Mouse (Mus musculus): ENCODE results near the gene Prpf31. TPM values are rescaled to one million over a fixed set of nuclear protein-coding genes. Genes with fewer than 3 reads are reported as not detected.
A peak's percentile ranks its signal among the peaks of the same experiment; 100 is the strongest.

The Prpf31 gene
- polyA plus RNA-seq, 1 experiment from 2014 or later = 99.1 TPM

- Histone ChIP-seq H3K27me3 (no peaks in the 10 kb centered on the region; the same call in 1 of the 2 replicates), H3K9ac (peak overlapping the region; percentile 35; the same call in 1 of the 2 replicates), H3K4me2 (peak overlapping the region; percentile 64), H3K4me1 (replicated peaks) (peaks cover 39% of the 10 kb centered on the region), H3K27ac (0 out of 2 replicates have a peak overlapping the region, but pooled peaks have one; percentile 58), H3K9me3 (no peaks in the 10 kb centered on the region), H3K36me3 (peaks cover 30% of the 10 kb centered on the region), H3K4me3 (peak overlapping the region; percentile 43)
- WGBS = 24% methylated on average over 9 of the region's 9 CpGs
- no peak for ATAC-seq (ENCODE audit: low FRiP score)
Observed at GRCm38 (mm10) chr7:3643843-3644242, 14.1 kb downstream of the Prpf31 start.

- Histone ChIP-seq H3K4me1 (replicated peaks) (peaks cover 43% of the 10 kb centered on the region), H3K9ac (peak overlapping the region; percentile 35; the same call in 1 of the 2 replicates), H3K4me3 (peak overlapping the region; percentile 43), H3K36me3 (peaks cover 25% of the 10 kb centered on the region), H3K27me3 (no peaks in the 10 kb centered on the region; the same call in 1 of the 2 replicates), H3K9me3 (no peaks in the 10 kb centered on the region), H3K27ac (peak overlapping the region; percentile 58; the same call in 1 of the 2 replicates), H3K4me2 (peak overlapping the region; percentile 64)
- WGBS = 3% methylated on average over 11 of the region's 11 CpGs
- ATAC-seq (ENCODE audit: low FRiP score) = peak; percentile 0; the same call in 1 of the 2 replicates
Observed at GRCm38 (mm10) chr7:3644348-3644671, 14.5 kb downstream of the Prpf31 start.

- WGBS = under 1% methylated on average over 53 of the region's 58 CpGs
- peak within 1 kb of the TSS; percentile 98 for H3K4me3 ChIP-seq
- no peaks in the 10 kb centered on the region; the same call in 1 of the 2 replicates for H3K27me3 ChIP-seq
- H3K9ac ChIP-seq = peak within 1 kb of the TSS; percentile 98
- ATAC-seq (ENCODE audit: low FRiP score) = peak; percentile 99
- H3K9me3 ChIP-seq = no peaks in the 10 kb centered on the region
- H3K4me2 ChIP-seq = peak within 1 kb of the TSS; percentile 85
- peaks cover 49% of the 10 kb centered on the region for H3K4me1 ChIP-seq (replicated peaks)
- H3K36me3 ChIP-seq = peaks cover 20% of the 10 kb centered on the region
- H3K27ac ChIP-seq = peak within 1 kb of the TSS; percentile 97
Observed at GRCm38 (mm10) chr7:3644672-3645487, 15.1 kb downstream of the Prpf31 start, which contains the start of gene Cnot3. TSS of gene Cnot3 (plus strand) at chr7:3645268.

- Histone ChIP-seq H3K27me3 (no peaks in the 10 kb centered on the region; the same call in 1 of the 2 replicates), H3K4me3 (peak overlapping the region; percentile 98), H3K4me1 (replicated peaks) (peaks cover 49% of the 10 kb centered on the region), H3K9ac (peak overlapping the region; percentile 98), H3K36me3 (peaks cover 20% of the 10 kb centered on the region), H3K4me2 (peak overlapping the region; percentile 85), H3K9me3 (no peaks in the 10 kb centered on the region), H3K27ac (peak overlapping the region; percentile 97)
- WGBS = 0% methylated on average over 45 of the region's 58 CpGs
- ATAC-seq (ENCODE audit: low FRiP score) = no peak; the same call in none of the 2 replicates
Observed at GRCm38 (mm10) chr7:3645488-3646025, 15.8 kb downstream of the Prpf31 start.

GRCm38 (mm10) chr7:3646188-3646587 lies 16.4 kb downstream of the Prpf31 start:
- Histone ChIP-seq H3K4me3 (peak overlapping the region; percentile 98), H3K36me3 (peaks cover 20% of the 10 kb centered on the region), H3K27me3 (no peaks in the 10 kb centered on the region; the same call in 1 of the 2 replicates), H3K4me2 (peak overlapping the region; percentile 85), H3K27ac (peak overlapping the region; percentile 97; the same call in 1 of the 2 replicates), H3K4me1 (replicated peaks) (peaks cover 49% of the 10 kb centered on the region), H3K9me3 (no peaks in the 10 kb centered on the region), H3K9ac (peak overlapping the region; percentile 98)
- ATAC-seq (ENCODE audit: low FRiP score) = no peak
- WGBS = 25% methylated on average over 9 of the region's 9 CpGs

- H3K4me1 ChIP-seq (replicated peaks) = peaks cover 49% of the 10 kb centered on the region
- no peak for ATAC-seq (ENCODE audit: low FRiP score)
- H3K4me2 ChIP-seq = peak overlapping the region; percentile 85
- peaks cover 20% of the 10 kb centered on the region for H3K36me3 ChIP-seq
- no peaks in the 10 kb centered on the region; the same call in 1 of the 2 replicates for H3K27me3 ChIP-seq
- no peak overlapping the region for H3K27ac ChIP-seq
- peak overlapping the region; percentile 98 for H3K4me3 ChIP-seq
- peak overlapping the region; percentile 98 for H3K9ac ChIP-seq
- H3K9me3 ChIP-seq = no peaks in the 10 kb centered on the region
- WGBS = 61% methylated on average over 4 of the region's 4 CpGs
Observed at GRCm38 (mm10) chr7:3646641-3647040, 16.9 kb downstream of the Prpf31 start.

- 94% methylated on average over 4 of the region's 4 CpGs for WGBS
- no peaks in the 10 kb centered on the region for H3K27me3 ChIP-seq
- H3K4me3 ChIP-seq = no peak overlapping the region
- H3K4me1 ChIP-seq (replicated peaks) = 0 out of 2 replicates have a peak, but pooled peaks cover 3% of the 10 kb centered on the region
- no peak overlapping the region for H3K27ac ChIP-seq
- H3K9ac ChIP-seq = no peak overlapping the region
- H3K4me2 ChIP-seq = no peak overlapping the region
- no peaks in the 10 kb centered on the region for H3K9me3 ChIP-seq
- H3K36me3 ChIP-seq = peaks cover 99% of the 10 kb centered on the region
- ATAC-seq (ENCODE audit: low FRiP score) = no peak
Observed at GRCm38 (mm10) chr7:3656966-3657365, 27.2 kb downstream of the Prpf31 start.

GRCm38 (mm10) chr7:3658578-3658977 lies 28.8 kb downstream of the Prpf31 start:
- no peak for ATAC-seq (ENCODE audit: low FRiP score)
- Histone ChIP-seq H3K9me3 (no peaks in the 10 kb centered on the region), H3K9ac (no peak overlapping the region), H3K36me3 (peaks cover 93% of the 10 kb centered on the region), H3K4me3 (no peak overlapping the region), H3K27me3 (no peaks in the 10 kb centered on the region), H3K4me1 (replicated peaks) (peaks cover 12% of the 10 kb centered on the region), H3K4me2 (no peak overlapping the region), H3K27ac (no peak overlapping the region)
- 95% methylated on average over 14 of the region's 14 CpGs for WGBS

- Histone ChIP-seq H3K27ac (peak overlapping the region; percentile 83), H3K9me3 (no peaks in the 10 kb centered on the region), H3K9ac (peak overlapping the region; percentile 75), H3K4me1 (replicated peaks) (peaks cover 28% of the 10 kb centered on the region), H3K36me3 (peaks cover 32% of the 10 kb centered on the region), H3K4me3 (peak overlapping the region; percentile 73), H3K4me2 (peak overlapping the region; percentile 82), H3K27me3 (no peaks in the 10 kb centered on the region)
- WGBS = 34% methylated on average over 15 of the region's 15 CpGs
- peak; percentile 53 for ATAC-seq (ENCODE audit: low FRiP score)
Observed at GRCm38 (mm10) chr7:3664524-3665214, 34.9 kb downstream of the Prpf31 start.

GRCm38 (mm10) chr7:3665215-3666114 lies 35.7 kb downstream of the Prpf31 start, which contains the start of gene Leng1:
TSS of gene Leng1 (minus strand) at chr7:3665840.
- Histone ChIP-seq H3K27me3 (no peaks in the 10 kb centered on the region), H3K36me3 (peaks cover 24% of the 10 kb centered on the region)
- peak; percentile 99 for ATAC-seq (ENCODE audit: low FRiP score)

GRCm38 (mm10) chr7:3666921-3667391 lies 37.2 kb downstream of the Prpf31 start:
- no peak overlapping the region for H3K4me2 ChIP-seq
- 20% methylated on average over 14 of the region's 14 CpGs for WGBS
- H3K27ac ChIP-seq = no peak overlapping the region
- H3K4me1 ChIP-seq (replicated peaks) = peaks cover 28% of the 10 kb centered on the region
- H3K9ac ChIP-seq = no peak overlapping the region
- no peaks in the 10 kb centered on the region for H3K9me3 ChIP-seq
- H3K27me3 ChIP-seq = no peaks in the 10 kb centered on the region
- no peak for ATAC-seq (ENCODE audit: low FRiP score)
- H3K36me3 ChIP-seq = peaks cover 11% of the 10 kb centered on the region
- peak overlapping the region; percentile 4; the same call in 1 of the 2 replicates for H3K4me3 ChIP-seq

More at GRCm38 (mm10) chr7:3665215-3666114, 35.7 kb downstream of the Prpf31 start, which contains the start of gene Leng1:
- H3K4me1 ChIP-seq (replicated peaks) = peaks cover 28% of the 10 kb centered on the region
- H3K4me2 ChIP-seq = peak within 1 kb of the TSS; percentile 82
- 4% methylated on average over 45 of the region's 45 CpGs for WGBS
- peak within 1 kb of the TSS; percentile 73 for H3K4me3 ChIP-seq
- no peaks in the 10 kb centered on the region for H3K9me3 ChIP-seq
- H3K27ac ChIP-seq = peak within 1 kb of the TSS; percentile 83
- peak within 1 kb of the TSS; percentile 75 for H3K9ac ChIP-seq

Data from hindbrain, embryonic 13.5 days (tissue).